Mouse (Mus musculus): Measurements from ENCODE around the gene Sytl3.

- TF ChIP-seq KAT2A (IDR thresholded peaks at IDR 0.05; ENCODE audit: insufficient replicate concordance, low read length): no peak
- TF ChIP-seq CHD2 (IDR thresholded peaks at IDR 0.05; ENCODE audit: low read length): no peak
- TF ChIP-seq CTCF (conservative IDR thresholded peaks at IDR 0.05 in 1 of 2, IDR thresholded peaks at IDR 0.05 in 1 of 2; ENCODE audit: low read depth in 2 of 2, low read length in 2 of 2): no peak
- TF ChIP-seq POLR2A (IDR thresholded peaks at IDR 0.05; ENCODE audit: low read depth, low read length): no peak
- no peak for TF ChIP-seq EP300 (IDR thresholded peaks at IDR 0.05; ENCODE audit: low read length)
- no peak for TF ChIP-seq MAX (IDR thresholded peaks at IDR 0.05; ENCODE audit: low read length)
- no peak for TF ChIP-seq ZKSCAN1 (IDR thresholded peaks at IDR 0.05; ENCODE audit: borderline replicate concordance, low read depth, low read length)
- TF ChIP-seq E2F4 (IDR thresholded peaks at IDR 0.05; ENCODE audit: insufficient replicate concordance, low read depth, low read length): no peak
- no peak for TF ChIP-seq BHLHE40 (IDR thresholded peaks at IDR 0.05; ENCODE audit: low read depth, low read length)
Observed at GRCm38 (mm10) chr17:6636861-6637260, 22.0 kb upstream of the Sytl3 start.

Data from CH12.LX (cell line).